Mouse (Mus musculus): Measurements from ENCODE around the gene Myo1a. TPM values are rescaled to one million over a fixed set of nuclear protein-coding genes. Genes with fewer than 3 reads are reported as not detected.
"Not testable (repeated sequence)": the region's sequence is repeated elsewhere in the genome, so short reads cannot be mapped to it uniquely, and the experiment has no call there.

Gene Myo1a
- polyA plus RNA-seq, 1 experiment = 1.4 TPM

DNA sequence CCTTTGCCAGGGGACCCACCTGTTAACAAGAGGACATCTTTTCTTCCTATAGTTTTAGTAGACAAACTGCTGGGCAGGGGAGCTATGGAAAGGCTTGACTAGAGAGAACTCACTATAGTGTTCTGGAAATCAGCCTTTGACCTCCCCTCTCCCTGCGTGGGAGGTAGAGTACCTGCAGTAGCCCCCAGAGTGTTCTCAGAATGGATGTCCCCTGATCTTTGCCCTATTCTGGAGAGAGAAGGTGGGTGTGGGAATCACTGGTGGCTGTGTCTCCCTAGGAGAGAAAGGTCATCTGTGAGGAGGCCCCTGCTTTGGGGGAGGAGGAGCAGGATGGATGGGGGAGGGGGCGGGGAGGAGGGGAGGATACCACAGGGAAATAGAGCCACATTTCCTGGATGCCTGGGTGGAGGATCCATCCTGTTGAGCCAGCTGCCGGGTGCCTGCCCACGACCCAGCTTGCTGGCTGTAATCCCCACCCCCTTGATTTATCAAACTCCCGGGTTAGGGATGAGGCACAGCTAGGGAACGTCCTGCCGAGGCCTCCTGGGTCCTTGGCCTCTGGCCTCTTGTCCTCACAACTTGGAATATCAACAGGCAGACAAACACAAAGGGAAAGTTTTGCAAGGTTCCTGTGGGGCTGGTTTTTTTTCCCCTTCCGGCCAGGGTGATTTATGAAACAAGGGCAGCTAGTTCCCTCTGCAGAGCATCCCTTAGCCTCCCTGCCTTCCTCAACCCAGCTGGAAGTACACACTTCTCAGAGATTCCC lies 44.1 kb downstream of the Myo1a start:
- peaks cover 1% of the 10 kb centered on the region for H3K4me1 ChIP-seq (ENCODE audit: control insufficient read depth, insufficient read depth, low read length)
- no peak overlapping the region for H3K4me3 ChIP-seq (replicated peaks; ENCODE audit: control insufficient read depth, low read depth, low read length)
- peak overlapping the region; percentile 67 for H3K27ac ChIP-seq (ENCODE audit: control insufficient read depth, insufficient read depth, low read depth, low read length, poor library complexity)
- TF ChIP-seq CTCF (IDR thresholded peaks at IDR 0.05; ENCODE audit: control insufficient read depth, insufficient read depth, low read length) (no peak), POLR2A (IDR thresholded peaks at IDR 0.05; ENCODE audit: borderline replicate concordance, control insufficient read depth, low read depth, low read length) (no peak)
- 36% methylated on average over 8 of the region's 8 CpGs for whole genome bisulfite sequencing

DNA sequence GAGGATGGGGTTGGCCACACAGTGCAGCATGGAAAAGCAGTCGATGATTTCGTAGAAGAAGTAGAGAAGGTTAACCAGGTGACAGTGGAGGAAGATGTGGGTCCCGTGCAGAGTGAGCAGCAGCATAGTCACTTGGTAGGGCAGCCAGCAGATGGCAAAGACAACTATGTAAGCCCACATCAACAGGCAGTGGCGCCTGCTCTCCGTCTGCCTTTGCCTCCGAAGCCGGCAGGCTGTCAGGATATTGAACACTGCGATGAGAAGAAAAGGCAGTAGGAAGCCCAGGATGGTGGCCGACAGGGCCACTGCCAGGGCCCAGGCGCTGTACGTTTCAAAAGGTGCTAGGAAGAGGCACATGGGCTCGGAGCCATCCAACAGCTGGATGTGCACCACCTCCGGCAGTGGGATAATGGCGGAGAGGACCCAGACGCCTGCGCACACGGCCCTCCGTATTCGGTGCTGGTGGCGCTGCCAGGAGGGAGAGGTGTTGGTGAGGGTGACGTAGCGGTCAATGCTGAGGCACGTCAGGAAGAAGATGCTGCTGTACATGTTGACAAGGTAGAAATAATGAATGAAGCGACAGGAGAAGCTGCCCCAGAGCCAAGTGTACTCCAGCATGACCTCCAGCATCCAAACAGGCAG lies 45.3 kb downstream of the Myo1a start:
- no peak for TF ChIP-seq POLR2A (IDR thresholded peaks at IDR 0.05; ENCODE audit: borderline replicate concordance, control insufficient read depth, low read depth, low read length)
- 76% methylated on average over 24 of the region's 24 CpGs for WGBS
- Histone ChIP-seq H3K4me1 (ENCODE audit: control insufficient read depth, insufficient read depth, low read length) (peaks cover 1% of the 10 kb centered on the region), H3K27ac (ENCODE audit: control insufficient read depth, insufficient read depth, low read depth, low read length, poor library complexity) (no peak overlapping the region), H3K4me3 (replicated peaks; ENCODE audit: control insufficient read depth, low read depth, low read length) (no peak overlapping the region)

DNA sequence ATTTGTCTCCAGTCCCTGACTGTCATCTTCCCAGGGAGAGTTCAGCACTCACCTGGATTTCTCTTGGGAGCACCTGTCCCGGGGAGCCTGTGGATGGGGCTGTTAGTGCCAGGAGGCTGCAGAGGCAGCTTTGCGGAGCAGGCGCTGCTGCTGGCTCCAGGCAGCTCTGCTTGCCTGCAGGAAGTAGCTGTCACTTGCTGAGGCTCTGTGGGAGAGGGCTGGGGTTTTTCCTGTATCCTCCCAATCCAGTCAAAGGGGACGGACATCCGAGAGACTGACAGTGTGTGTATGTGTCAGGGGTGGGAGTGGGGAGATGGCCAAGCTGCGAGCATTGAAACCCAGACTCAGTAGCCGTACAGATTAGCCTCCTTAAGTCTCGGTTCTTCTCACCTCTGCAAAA lies 46.6 kb downstream of the Myo1a start, which contains the start of gene Gpr182:
Gpr182 (minus strand) TSS at position 185 of the 400 bp plus-strand sequence.
- no peak within 1 kb of the TSS for H3K27ac ChIP-seq (ENCODE audit: control insufficient read depth, insufficient read depth, low read depth, low read length, poor library complexity)
- H3K4me1 ChIP-seq (ENCODE audit: control insufficient read depth, insufficient read depth, low read length) = no peaks in the 10 kb centered on the region; the same call in 1 of the 2 replicates
- TF ChIP-seq CTCF (IDR thresholded peaks at IDR 0.05; ENCODE audit: control insufficient read depth, insufficient read depth, low read length) = no peak
- no peak for TF ChIP-seq POLR2A (IDR thresholded peaks at IDR 0.05; ENCODE audit: borderline replicate concordance, control insufficient read depth, low read depth, low read length)
- no peak within 1 kb of the TSS for H3K4me3 ChIP-seq (replicated peaks; ENCODE audit: control insufficient read depth, low read depth, low read length)
- 50% methylated on average over 8 of the region's 8 CpGs for WGBS

DNA sequence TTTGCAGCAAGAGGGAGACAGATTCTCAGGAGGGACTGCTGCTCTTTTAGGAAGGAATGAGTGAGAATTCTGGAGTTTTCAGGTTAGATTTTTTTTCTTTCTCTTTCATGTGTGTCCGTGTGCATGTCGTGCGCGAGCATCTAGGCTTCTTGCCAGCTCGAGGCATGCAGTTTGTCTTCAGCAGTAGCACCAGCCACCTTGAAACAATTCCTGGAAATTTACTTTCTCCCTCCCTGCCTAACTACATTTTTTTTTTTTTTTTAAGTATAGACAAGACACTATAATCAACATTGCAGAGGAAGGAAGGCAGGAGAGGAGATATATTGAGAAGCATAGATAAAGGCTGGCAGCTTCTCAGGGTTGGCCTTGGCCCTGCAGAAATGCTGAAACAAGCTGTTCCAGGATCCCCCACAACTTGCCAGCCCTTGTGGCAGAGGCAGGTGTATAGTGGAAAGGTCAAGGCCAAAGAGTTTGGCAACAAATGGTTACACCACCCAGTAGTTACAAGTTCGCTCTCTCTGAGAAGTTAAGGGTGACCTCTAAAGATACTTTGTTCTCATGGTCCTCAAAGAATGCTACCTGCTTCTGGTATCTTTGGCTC lies 49.7 kb downstream of the Myo1a start:
- WGBS = 69% methylated on average over 6 of the region's 6 CpGs
- H3K27ac ChIP-seq (ENCODE audit: control insufficient read depth, insufficient read depth, low read depth, low read length, poor library complexity) = no peak overlapping the region
- H3K4me3 ChIP-seq (replicated peaks; ENCODE audit: control insufficient read depth, low read depth, low read length) = no peak overlapping the region
- no peaks in the 10 kb centered on the region; the same call in 1 of the 2 replicates for H3K4me1 ChIP-seq (ENCODE audit: control insufficient read depth, insufficient read depth, low read length)
- no peak for TF ChIP-seq CTCF (IDR thresholded peaks at IDR 0.05; ENCODE audit: control insufficient read depth, insufficient read depth, low read length)
- no peak for TF ChIP-seq POLR2A (IDR thresholded peaks at IDR 0.05; ENCODE audit: borderline replicate concordance, control insufficient read depth, low read depth, low read length)

DNA sequence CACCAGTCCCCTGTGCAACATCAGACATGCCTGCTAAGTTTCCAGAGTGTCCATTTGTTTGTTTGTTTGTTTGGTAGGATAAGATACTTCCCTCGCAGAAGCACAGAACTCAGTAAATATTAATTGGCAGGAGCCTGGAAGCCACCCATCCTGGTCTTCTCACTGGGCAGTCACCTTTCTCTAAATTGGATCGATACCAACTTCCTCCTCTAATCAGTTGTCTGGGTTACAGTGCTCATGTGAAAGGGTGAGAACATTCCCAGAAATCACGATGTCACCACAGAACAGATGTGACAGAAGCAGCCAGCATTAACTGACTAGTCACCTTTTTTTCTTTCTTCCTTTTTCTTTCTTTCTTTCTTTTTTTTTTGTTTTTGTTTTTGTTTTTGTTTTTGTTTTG lies 50.3 kb downstream of the Myo1a start:
- H3K4me1 ChIP-seq (ENCODE audit: control insufficient read depth, insufficient read depth, low read length) = no peaks in the 10 kb centered on the region
- 38% methylated on average over 3 of the region's 3 CpGs for WGBS
- no peak overlapping the region for H3K27ac ChIP-seq (ENCODE audit: control insufficient read depth, insufficient read depth, low read depth, low read length, poor library complexity)
- no peak for TF ChIP-seq POLR2A (IDR thresholded peaks at IDR 0.05; ENCODE audit: borderline replicate concordance, control insufficient read depth, low read depth, low read length)
- TF ChIP-seq CTCF (IDR thresholded peaks at IDR 0.05; ENCODE audit: control insufficient read depth, insufficient read depth, low read length) = no peak
- H3K4me3 ChIP-seq (replicated peaks; ENCODE audit: control insufficient read depth, low read depth, low read length) = no peak overlapping the region

DNA sequence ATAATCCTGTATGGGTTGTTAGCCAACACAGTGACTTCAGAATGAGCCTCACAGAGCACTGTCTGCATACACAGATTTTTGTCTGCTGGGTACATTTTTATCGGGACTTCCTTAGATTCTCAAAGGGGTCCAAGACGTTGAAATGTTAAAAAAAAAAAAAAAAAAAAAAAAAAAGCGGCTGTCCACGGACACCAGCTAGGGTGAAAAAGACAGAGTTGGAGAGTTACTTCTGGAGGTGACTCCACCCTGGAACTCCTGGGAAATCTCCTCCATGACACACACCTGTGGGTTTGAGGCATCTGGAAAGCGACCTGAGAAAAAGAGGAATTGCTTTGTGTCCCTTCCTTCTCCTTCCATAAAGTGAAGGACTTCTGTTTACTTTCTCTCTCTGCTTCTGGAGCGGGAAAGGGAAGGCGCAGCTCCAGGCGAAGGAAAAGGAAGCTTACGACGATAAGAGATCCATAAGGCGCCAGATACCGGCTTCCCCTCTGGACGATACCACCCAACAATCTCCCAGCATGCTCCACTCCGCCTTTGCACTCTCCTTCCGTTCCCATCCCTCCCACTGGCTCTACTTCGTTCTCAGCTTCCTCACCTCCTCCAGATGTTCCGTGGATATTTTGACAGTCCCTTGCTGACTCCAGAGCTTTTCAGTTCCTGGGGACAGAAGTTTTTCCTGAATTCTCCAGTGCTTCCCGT lies 50.9 kb downstream of the Myo1a start:
- H3K27ac ChIP-seq (ENCODE audit: control insufficient read depth, insufficient read depth, low read depth, low read length, poor library complexity) = no peak overlapping the region

DNA sequence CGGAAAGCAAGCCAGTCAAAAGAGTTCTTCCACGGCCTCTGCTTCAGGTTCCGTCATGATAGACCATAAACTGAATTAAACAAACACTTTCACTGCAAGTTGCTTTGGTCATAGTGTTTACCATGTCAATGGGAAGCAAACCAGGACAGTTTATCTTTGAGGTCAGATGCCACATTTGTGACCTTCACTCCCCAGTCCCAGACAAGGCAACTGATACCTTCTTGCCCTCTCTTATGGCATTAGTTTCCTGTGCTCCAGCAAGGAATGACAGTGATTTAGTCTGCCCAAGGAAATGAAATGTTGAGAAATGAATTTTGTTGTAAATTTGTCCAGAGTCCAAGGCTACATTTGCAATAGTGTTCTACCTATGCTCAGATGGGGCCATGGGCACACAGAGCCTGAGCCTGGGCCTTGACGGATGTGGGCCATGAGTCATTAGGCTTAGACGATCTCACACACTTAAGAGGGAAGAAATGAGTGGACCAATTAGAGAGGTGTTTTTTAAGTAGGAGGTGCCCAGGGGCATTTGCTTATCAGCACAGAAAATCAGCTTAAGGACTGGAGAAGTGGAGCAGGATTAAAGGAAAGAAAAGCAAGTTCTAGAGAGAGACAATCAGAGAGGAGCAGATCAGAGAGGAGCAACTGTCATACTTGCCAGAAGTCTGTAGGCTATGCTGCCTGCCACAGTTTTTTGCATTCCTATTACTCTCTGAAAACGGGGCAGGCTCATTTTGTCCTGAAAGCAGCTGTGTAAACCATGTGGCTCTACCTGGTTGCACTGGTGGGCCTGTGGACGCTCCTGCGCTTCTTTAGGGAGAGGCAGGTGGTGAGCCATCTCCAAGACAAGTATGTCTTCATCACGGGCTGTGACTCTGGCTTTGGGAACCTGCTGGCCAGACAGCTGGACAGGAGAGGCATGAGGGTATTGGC lies 54.5 kb downstream of the Myo1a start, which contains the start of the genes Rdh1 and Rdh16f1:
Rdh1 (plus strand) TSS at position 541 of the 930 bp plus-strand sequence.
Rdh16f1 (plus strand) TSS at position 607 of the 930 bp plus-strand sequence.
- H3K27ac ChIP-seq (ENCODE audit: control insufficient read depth, insufficient read depth, low read depth, low read length, poor library complexity) = no peak within 1 kb of the TSS
- no peaks in the 10 kb centered on the region for H3K4me1 ChIP-seq (ENCODE audit: control insufficient read depth, insufficient read depth, low read length)
- H3K4me3 ChIP-seq (replicated peaks; ENCODE audit: control insufficient read depth, low read depth, low read length) = no peak within 1 kb of the TSS
- TF ChIP-seq POLR2A (IDR thresholded peaks at IDR 0.05; ENCODE audit: borderline replicate concordance, control insufficient read depth, low read depth, low read length) (no peak), CTCF (IDR thresholded peaks at IDR 0.05; ENCODE audit: control insufficient read depth, insufficient read depth, low read length) (no peak)
- WGBS = 74% methylated on average over 9 of the region's 9 CpGs

More for the DNA sequence above, 50.9 kb downstream of the Myo1a start:
- 38% methylated on average over 18 of the region's 18 CpGs for WGBS
- Histone ChIP-seq H3K4me3 (replicated peaks; ENCODE audit: control insufficient read depth, low read depth, low read length) (no peak overlapping the region), H3K4me1 (ENCODE audit: control insufficient read depth, insufficient read depth, low read length) (no peaks in the 10 kb centered on the region)
- TF ChIP-seq POLR2A (IDR thresholded peaks at IDR 0.05; ENCODE audit: borderline replicate concordance, control insufficient read depth, low read depth, low read length) = no peak
- TF ChIP-seq CTCF (IDR thresholded peaks at IDR 0.05; ENCODE audit: control insufficient read depth, insufficient read depth, low read length) = no peak

DNA sequence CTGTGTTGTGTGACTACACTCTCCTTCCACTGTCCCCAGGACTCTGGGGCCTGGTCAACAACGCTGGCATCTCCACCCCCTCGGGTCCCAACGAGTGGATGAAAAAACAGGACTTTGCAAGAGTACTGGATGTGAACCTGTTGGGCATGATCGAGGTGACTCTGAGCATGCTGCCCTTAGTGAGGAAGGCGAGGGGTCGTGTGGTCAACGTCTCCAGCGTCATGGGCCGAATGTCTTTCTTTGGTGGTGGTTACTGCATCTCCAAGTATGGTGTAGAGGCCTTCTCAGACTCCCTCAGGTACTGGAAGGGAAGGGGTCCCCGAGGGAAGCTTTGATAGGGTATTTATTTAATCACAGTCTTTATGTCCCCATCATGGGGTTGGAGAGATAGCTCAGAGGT lies 58.0 kb downstream of the Myo1a start:
- not testable (repeated sequence) for H3K4me3 ChIP-seq (replicated peaks; ENCODE audit: control insufficient read depth, low read depth, low read length); H3K27ac ChIP-seq (ENCODE audit: control insufficient read depth, insufficient read depth, low read depth, low read length, poor library complexity); H3K4me1 ChIP-seq (ENCODE audit: control insufficient read depth, insufficient read depth, low read length)
- 80% methylated on average over 10 of the region's 10 CpGs for WGBS
